Mouse (Mus musculus) naive thymus-derived CD4-positive, alpha-beta T cell, adult 5 months (primary cell): Measurements from ENCODE around the gene Prop1. TPM values are rescaled to one million over a fixed set of nuclear protein-coding genes. Genes with fewer than 3 reads are reported as not detected.

ENCODE experiments used
- polyA plus RNA-seq: library from polyadenylated mRNA; unstranded; fragments of 100-300 nt; shearing (Covaris generic); gene quantifications from one replicate; pipeline ENCODE4 v1.2.1, GENCODE M21; 2017

Prop1 gene
- polyA plus RNA-seq = not detected

GRCm38 (mm10) chr11:50953665-50954064, at the start of gene Prop1:
Prop1 (minus strand) TSS chr11:50953765.

GRCm38 (mm10) chr11:51003296-51003695, 49.7 kb upstream of the Prop1 start, which contains the start of gene Olfr51:
Olfr51 (plus strand) TSS chr11:51003596.

GRCm38 (mm10) chr11:50981667-50982066, 28.1 kb upstream of the Prop1 start, which contains the start of gene Olfr1377:
Olfr1377 (plus strand) TSS chr11:50981967.

GRCm38 (mm10) chr11:50966230-50966629, 12.7 kb upstream of the Prop1 start, which contains the start of gene Olfr1378:
Olfr1378 (plus strand) TSS chr11:50966530.

GRCm38 (mm10) chr11:50943506-50943905, 10.1 kb downstream of the Prop1 start, which contains the start of gene 4933414I15Rik:
4933414I15Rik (minus strand) TSS chr11:50943765.

GRCm38 (mm10) chr11:50931451-50931866, 22.1 kb downstream of the Prop1 start, which contains the start of gene Zfp354b:
Zfp354b (minus strand) TSS chr11:50931633.

GRCm38 (mm10) chr11:50915671-50916320, 37.8 kb downstream of the Prop1 start, which contains the start of gene Zfp2:
Zfp2 (minus strand) TSS chr11:50916165.

Other genes starting within 250 kb of the Prop1 start
- gene Zfp354c, start 126.0 kb downstream of the Prop1 start, polyA plus RNA-seq = 6.9 TPM
- 0.15 TPM for gene Zfp879, start 112.2 kb downstream of the Prop1 start, polyA plus RNA-seq
- 0.68 TPM for gene Grm6, start 103.1 kb downstream of the Prop1 start, polyA plus RNA-seq
- gene Zfp454, start 66.1 kb downstream of the Prop1 start, polyA plus RNA-seq = not detected
- gene Zfp2, start 37.6 kb downstream of the Prop1 start, polyA plus RNA-seq = 1.1 TPM
- not detected for gene Zfp354b, start 22.1 kb downstream of the Prop1 start, polyA plus RNA-seq
- gene 4933414I15Rik, start 10.0 kb downstream of the Prop1 start, polyA plus RNA-seq = not detected
- gene Olfr1378, start 12.8 kb upstream of the Prop1 start, polyA plus RNA-seq = not detected
- not detected for gene Olfr1377, start 28.2 kb upstream of the Prop1 start, polyA plus RNA-seq
- not detected for gene Olfr51, start 49.8 kb upstream of the Prop1 start, polyA plus RNA-seq
- gene Olfr54, start 60.5 kb upstream of the Prop1 start, polyA plus RNA-seq = not detected
- gene Olfr1375, start 94.3 kb upstream of the Prop1 start, polyA plus RNA-seq = not detected
- gene Zfp354a, start 105.5 kb upstream of the Prop1 start, polyA plus RNA-seq = not detected